Mouse (Mus musculus): ENCODE measurements around the gene Slc4a11.

Gene Slc4a11

DNA sequence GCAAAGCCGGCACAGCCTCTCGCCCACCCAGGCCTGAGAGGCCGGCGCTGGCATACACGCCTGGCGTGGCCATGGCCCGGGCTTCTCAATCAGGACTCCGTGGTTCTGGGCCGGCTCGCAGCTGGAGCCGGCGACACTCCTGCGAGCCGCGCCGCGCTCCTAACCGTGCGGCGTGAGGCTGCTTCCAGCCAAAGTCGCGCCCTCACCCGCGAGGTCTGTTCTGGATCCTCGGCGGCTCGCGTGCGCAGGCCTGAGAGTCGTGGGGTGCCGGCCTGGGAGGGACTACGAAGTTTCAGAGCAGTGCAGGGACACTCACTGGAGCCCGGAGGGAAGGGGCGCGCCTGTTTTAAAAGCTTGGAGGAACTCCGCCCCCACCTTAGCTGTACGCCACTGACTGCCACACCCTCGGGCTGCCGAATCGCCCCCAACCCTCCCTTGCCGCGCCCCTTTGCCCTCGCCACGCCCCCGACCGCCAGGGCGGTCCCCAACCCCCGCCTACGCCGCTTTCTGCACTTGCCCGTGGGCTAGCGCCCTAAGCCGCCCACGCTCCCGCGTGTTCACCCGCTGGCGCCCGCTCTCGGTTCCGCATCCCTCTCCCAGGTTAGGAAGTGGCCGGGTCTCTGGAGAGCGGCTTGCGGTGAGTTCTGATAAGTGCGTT is at the start of gene Slc4a11:
TSS of gene Slc4a11 (minus strand) at position 367 of the 658 bp plus-strand sequence.
- peak; percentile 51 for DNase-seq (ENCODE audit: low read depth)

DNA sequence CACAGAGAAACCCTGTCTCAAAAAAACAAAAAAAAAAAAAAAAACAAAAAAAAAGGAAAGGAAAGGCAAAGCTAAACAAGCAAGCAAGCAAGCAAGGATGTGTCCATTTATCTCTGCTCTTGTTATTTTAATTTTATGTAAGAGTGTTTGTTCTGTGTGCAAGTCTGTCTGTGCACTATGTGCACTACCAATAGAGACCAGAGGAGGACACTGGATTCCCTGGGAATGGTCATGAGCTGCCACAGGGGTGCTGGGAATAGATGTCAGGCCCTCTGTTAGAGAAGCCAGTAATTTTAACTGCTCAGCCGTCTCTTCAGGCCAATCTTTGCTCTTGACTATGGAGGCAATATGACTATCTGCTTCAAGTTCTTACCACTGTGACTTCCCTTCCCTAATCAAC is 46.3 kb upstream of the Slc4a11 start:
- no peak for DNase-seq (ENCODE audit: low read depth)

DNA sequence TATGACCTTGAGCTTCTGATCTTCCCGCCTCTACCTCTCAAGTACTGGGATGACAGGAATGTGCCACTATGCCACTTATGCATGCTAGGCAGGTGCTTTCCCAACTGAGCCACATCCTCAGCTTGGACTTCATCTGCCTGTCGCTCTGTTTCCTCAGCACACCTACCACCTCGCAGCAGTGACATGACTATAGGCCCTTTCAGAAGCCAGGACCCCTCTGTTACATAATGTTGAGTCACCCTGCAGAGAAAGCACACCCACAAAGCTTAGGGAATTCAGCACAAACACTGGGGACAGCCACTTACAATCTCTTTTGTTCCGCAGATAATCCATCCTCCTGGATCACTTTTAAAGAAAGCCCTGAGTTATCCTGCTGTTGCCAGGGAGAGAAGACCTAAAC is 42.8 kb upstream of the Slc4a11 start:
- DNase-seq (ENCODE audit: low read depth): no peak

DNA sequence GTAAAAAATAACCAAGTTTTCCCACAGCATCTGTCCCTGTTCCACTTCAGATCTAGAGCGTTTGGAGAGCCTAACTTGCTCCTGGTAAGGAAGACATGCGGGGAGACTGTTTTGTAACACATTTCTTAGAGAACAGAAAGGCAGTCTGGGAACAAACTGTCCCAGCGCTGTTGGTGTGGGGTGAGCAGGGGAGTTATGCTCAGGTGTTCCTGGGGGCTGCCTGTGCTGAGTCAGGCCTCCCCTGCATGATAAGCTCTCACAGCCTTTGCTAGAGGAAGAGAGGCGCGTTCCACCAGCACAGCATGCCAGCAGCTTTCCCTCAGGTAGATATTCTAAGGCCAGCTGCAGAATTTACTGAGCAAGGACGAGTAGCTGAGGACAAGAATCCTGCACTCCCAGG is 40.7 kb upstream of the Slc4a11 start:
- no peak for DNase-seq (ENCODE audit: low read depth)

DNA sequence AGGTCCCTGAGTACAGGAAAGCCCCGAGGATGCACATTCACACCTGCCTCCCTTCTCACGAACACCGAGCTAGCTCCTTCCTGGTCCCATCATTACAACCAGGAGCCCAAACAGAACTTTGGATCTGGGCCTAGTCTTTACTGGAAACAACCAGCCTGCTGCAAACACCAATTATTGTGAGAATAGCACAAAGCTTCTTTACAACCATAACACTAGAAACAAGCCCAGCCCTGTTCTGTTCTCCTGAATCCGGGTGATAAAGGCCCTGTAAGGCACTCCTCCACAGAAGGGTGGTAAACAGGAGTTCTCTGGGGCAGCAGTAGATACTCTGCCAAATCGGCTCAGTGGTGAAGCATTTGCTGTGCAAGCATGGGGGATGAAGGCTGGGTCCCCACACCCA is 38.0 kb upstream of the Slc4a11 start:
- DNase-seq (ENCODE audit: low read depth): no peak

DNA sequence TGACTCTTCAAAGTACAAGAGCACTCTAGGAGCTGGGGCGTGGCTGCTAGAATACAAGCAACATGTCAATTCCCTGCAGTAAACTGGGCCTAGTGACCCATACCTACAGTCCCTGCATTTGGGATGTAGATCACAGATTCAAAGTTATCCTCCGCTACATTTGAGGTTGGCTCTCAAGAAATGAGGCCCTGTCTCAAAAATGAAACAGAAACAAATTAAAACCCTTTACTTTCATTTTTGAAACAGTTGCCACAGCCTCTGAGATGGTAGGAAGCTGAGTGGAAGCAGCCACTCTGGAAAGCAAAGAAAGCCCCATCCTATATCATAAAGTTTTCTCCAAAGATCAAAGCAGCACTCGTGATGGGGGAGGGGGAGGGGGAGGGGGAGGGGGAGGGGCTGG is 36.1 kb upstream of the Slc4a11 start:
- no peak for DNase-seq (ENCODE audit: low read depth)

DNA sequence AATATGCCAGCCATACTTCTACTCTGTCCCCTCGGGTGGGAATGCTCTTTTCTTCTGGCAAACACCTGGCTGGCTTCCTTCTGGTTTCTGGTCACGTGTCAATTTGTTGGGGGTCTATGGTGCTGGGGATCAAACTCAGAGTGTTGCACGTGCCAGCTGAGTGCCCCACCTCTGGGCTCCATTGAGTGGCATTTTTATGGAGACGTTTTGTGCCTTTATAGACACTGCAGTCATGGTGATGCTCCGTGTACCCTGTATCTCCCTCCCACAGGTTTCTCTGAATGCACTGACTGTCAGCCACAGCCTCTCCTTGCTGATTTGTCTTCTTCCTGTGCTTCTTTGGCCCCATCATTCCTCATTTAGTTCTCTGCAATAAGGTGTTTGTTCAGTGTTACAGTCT is 34.5 kb upstream of the Slc4a11 start:
- no peak for DNase-seq (ENCODE audit: low read depth)

DNA sequence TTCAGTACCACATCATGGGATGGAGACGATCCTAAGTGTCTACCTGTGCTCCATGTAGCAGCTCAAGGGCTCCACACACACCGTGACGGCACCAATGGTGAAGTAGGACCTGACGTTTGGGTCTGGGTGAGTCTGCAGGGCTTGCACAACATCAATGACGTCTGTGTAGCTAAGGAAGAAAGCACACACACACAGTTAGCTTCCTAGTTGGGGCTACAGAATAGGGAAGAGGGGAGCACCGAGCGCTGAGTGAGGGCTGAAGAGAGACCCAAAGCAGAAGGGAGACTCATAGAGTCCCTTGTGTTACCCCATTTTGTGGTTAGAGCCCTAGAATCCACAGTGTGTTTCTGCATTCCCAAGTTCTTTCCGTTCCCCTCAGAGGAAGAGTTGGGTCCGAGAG is 33.4 kb upstream of the Slc4a11 start:
- DNase-seq (ENCODE audit: low read depth): no peak

DNA sequence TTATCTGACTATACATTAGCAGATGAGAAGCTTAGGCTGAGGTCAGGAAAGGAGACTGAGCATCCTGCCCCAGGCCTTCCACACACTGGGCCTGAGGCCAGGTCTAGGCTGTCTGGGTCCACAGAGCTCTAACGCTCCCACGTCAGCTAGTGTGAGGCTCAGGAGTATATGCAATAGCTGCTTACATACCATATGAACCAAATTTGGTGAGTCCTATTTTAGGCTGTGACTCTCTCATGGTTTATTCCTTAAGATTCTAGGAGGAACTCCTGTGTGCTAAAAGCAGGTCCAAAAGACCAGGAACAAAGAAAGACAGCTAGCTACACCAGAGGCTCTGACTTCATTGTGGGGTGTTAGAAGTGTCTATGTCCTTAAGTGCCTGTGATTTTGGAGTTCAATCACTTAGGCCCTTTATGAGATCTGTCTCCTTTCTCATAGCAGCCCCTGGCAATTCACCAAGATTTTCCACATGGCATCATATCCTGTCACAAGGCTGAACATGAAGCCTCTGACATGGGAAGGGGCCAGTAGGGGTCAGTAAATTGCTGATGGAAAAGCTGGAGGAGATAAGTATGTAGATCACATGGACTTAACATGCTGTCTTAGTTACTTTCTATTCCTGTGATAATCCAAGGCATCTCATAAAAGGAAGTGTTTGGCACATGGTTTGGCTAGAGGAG is 31.7 kb upstream of the Slc4a11 start:
- DNase-seq (ENCODE audit: low read depth): no peak

DNA sequence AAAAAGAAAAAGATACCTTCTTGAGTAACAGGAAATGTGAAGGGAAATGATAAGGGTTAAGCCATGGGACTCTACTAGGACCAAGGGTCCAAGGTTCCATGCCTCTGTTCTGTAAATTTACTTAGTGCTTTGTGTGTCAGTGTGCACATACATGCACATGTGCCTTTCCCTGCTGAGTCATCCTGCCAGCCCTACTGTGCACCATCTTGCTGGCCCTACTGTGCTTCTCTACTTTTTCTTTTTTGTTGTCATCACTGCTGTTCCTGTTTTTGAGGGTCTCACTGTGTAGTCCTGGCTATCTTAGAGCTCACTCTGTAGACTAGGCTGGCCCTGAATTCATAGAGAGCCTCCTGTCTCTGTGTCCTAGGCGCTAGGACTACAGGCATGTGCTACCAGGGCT is 30.4 kb upstream of the Slc4a11 start:
- DNase-seq (ENCODE audit: low read depth): no peak

DNA sequence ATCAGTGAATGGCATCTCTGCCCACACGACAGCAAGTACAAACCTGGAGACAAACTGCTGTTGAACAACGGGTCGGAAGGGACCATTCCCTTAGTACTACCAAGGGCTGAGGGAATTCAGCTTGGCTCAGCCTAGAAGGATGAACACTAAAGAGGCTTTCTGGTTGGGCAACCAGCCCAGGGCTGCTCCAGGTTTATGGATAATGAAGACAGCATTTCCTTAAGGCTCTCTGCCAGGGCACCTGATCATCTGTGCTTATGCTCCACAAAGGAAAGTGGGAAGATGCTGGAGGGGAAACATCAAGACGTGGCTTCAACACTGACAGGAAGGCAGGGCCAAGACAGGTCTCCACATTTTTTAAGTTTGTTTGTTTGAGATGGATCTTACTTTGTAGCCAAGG is 27.1 kb upstream of the Slc4a11 start:
- no peak for DNase-seq (ENCODE audit: low read depth)

DNA sequence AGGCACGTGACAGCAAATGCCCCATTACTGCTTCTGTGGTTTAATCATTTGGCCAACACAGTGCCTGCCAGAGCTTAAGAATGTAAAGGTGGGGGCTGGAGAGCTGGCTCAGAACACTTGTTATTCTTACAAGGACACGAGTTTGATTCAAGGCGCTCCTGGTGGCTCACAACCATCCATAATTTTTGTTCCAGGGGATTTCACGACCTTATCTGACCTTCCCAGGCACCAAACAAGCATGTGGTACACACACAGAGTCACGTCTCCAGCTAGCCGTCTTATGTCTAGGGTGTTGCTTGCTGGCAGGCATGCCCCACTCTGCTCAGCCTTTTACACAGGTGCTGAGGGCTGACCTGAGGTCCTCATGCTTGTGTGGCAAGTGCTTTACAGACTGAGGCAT is 20.6 kb upstream of the Slc4a11 start:
- no peak for DNase-seq (ENCODE audit: low read depth)

DNA sequence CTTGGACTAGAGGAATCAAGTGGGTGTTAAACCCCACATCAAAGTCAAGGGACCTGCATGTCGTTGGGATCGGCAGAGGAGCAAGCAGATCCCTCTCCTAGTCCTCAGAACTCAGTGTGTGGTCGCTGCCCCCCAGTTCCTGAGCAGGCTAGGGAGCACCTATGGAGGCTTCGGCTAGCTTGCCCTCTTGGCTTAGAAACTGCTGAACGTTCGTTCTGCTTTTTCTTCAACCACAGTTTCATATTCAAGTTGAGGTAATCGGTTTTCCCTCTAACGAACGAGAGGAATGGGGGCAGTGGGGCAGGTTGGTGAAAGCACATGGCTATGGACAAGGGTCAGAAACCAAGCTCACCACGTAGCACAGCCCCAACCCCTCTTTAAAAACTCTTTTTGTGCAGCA is 9.7 kb upstream of the Slc4a11 start:
- no peak for DNase-seq (ENCODE audit: low read depth)

DNA sequence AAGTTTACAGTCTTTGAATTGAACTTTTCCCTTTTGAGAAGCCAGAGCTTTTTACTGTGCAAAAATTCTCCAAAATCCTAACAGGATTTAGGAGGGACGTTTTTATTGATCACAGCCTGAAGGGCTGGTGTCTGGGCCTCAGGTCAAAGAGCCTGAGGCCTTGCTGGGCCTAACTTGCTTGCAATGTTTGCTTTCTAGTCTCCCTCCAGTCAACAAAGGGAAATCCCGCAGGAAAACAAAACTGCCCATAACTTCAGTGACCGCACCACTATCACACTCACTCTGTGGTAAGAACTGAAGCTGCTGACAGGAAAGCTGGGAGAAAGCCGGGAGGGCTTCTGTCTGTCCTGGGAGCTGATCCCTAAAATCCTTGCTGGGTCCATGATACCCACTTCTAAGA is 9.3 kb upstream of the Slc4a11 start:
- DNase-seq (ENCODE audit: low read depth): no peak

DNA sequence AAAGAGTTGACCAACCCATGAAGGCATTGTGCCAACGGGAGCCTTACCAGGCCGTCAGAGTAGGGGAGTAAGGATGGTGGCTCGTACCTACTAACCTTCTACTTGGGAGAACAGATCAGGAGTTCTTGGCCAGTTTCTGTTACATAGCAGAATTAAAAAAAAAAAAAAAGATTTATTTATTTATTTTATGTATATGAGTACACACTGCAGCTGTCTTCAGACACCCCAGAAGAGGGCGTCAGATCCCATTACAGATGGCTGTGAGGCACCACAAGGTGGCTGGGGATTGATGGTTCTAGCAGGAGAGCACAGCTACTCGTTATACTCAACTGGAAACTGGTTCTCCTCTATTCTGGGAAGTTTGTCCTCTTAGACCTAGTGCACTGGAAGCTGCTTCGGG is 7.9 kb upstream of the Slc4a11 start:
- DNase-seq (ENCODE audit: low read depth): no peak

DNA sequence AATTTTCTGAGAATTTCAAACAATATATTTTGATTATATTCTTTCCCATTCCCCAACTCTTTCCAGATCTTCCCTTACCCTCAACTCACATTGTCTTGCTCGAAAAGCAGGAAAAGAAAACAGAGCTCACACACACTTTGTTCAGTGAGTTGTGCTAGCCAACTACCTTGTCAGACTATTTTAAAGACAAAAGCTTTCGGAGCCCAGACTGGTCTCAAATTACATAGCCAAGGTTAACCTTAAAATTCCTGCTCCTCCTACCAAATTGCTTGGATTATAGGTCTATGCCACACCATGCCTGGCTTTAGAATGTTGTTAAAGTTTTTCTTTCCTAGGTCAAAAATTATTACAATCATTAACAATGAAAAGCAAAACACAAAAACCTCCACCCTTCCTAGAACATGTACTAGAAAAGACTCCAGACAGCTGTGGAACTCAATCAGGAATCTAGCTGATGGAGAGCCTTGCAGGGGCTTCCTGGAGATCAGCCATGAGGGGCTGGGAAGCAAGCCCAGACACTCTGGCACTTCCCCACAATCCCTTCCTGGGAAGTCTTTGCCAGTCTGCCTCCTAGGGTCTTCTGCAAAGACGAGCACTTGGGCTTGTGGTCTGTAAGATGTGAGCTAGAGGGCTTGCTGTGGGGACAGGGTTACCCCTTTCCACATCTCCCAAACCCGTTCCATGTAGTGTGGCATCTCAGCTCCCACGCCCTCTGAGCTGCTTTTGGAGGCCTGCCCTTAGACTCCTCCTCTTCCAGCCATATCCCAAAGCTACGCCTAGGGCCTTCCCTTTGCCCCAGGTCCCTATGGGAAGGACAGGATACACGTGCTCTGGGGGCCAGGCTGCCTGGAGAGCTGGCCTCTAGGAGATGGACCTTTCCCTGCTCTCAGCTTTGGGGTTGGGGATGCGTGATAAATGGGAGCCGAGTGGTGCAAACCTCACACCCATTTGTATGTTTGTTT is 7.0 kb upstream of the Slc4a11 start:
- DNase-seq (ENCODE audit: low read depth): no peak

DNA sequence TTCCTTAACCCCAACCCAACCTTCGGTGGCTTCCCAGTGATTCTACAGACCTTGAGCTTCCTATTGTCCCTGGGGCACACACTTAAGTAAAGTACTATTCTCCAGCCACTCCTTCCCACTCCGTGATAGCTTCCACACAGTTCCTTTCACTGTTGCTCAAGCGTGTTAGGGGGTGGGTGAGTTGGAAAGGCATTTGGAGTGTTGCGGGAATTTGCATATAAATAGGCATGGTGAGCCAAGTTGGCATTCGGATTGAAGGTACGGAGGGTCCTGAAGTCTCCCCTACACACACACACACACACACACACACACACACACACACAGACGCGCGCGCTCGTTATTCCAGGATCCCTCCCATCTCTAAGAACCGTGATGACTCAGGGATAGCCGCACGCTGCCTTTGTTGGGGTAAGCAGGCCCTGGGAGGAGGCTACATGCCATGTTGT is 525 bp upstream of the Slc4a11 start:
- no peak for DNase-seq (ENCODE audit: low read depth)

DNA sequence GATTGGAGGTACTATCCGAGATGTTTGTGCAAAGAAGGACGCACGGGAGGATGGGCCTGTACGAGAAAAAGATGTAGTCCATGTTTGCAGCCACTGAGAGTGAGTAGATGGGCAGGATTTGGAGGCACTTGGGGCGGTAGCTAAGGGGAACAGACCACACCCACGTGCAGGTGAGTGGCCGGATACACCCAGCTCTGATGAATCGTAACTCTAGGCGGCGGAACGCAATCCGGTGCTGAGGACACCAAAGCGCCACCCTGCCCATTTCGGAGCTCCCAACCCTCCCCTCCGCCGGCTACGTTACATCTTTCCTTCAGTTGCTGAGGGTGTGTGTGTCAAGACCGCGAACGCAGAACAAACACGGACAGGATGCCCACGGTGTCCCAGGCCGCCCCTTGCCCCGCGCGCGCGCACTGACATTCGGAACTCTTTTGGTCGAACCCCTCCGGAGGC is 593 bp downstream of the Slc4a11 start:
- DNase-seq (ENCODE audit: low read depth): no peak

DNA sequence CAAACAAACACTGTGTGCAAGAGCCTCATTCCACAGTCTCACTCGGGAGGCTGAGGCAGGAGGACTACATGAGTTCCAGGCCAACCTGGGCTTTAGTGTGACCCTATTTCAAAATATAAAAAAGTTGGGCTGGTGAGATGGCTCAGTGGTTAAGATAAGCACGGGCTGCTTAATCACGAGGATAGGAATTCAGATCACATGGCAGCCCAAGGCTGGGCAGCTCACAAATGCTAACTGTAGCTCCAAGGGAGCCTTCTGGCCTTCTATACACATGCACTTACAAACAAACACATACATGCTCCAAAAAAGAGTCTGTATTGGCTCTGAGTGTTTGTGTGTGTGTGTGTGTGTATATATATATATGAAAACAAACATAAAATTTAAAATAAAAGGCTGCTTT is 3.8 kb downstream of the Slc4a11 start:
- DNase-seq (ENCODE audit: low read depth): no peak

DNA sequence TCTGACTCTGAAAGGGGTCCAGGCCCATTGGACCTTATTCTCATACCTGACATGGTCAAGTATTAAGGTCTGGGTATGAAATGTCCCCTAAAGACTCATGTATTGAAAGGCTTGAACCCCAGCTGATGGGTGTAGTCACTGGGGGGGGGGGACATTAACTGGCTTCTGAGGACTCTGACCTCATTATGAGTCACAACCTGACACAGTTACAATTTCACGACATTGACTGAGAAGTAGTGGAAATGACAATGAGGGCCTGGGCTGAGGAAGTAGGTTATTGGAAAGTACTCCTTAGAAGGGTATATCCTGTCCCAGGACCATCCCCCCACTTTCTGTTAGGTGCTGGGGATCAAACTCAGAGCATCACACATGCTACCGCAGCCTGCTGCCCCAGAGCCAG is 8.3 kb downstream of the Slc4a11 start:
- DNase-seq (ENCODE audit: low read depth): no peak

DNA sequence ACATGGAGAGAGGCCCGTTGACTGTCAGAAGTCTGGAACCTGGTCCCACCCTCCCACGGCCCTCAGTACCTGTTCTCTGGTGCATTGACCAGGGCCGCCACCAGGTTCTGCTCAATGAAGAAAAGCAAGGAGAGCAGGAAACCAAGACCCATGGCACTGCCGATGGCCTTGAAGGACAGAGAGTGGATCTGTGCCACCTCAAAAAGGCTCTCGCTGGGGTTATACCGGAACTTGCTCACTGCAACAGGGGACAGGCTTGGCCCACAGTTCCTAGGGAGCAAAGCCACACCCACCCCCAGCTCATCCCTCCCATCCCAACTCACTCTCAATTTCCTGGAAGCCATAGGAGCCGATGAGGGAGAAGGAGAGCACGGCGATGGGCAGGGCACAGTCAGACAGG is 11.9 kb downstream of the Slc4a11 start:
- DNase-seq (ENCODE audit: low read depth): no peak

DNA sequence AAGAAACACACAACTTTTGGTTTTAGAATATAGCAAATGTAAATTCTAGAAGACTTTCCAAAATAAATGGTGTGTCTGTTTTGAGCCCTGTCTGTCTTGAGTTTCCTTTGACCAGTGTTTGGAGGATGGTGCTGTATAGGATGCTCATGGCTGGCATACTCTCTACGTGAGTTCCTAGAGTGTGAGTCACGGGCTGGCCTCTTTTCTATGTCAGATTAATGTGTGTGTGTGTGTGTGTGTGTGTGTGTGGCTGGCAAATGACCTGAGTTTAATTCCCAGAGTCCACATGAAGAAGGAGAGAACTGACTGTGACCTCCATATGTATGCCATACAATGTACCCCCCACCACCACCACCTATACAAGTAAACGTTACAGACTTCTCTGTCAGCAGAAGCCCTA is 15.8 kb downstream of the Slc4a11 start:
- DNase-seq (ENCODE audit: low read depth): no peak

DNA sequence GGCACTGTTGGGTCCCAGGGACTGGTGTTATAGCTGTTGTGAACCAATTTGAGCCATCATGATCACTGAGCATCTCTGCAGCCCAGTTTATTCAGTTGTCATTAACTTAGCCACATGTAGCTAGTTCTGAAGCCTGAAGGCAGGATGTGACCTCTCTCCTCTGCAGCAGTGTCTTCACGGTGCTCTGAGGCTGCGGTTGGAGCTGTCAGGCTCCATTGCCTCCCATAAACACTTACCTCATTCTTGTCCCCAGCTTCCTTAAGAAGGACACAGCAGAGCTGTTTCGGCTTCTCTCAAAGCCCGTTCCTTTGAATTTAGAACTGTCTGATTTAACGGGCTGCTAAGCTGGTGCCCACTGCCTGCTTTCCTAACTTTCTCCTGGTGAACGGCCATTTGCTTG is 17.4 kb downstream of the Slc4a11 start:
- DNase-seq (ENCODE audit: low read depth): no peak

Measured in c-Kit-positive CD71-positive TER-119-negative erythroid progenitor cells, embryonic 14.5 days (primary cell).